Mouse (Mus musculus) heart, adult 11 months (tissue): Measurements from ENCODE around the gene Rcan1.

Source experiments
- DNase-seq: peaks from one replicate; pipeline ENCODE4 v3.0.0; 2022

Gene Rcan1

DNA sequence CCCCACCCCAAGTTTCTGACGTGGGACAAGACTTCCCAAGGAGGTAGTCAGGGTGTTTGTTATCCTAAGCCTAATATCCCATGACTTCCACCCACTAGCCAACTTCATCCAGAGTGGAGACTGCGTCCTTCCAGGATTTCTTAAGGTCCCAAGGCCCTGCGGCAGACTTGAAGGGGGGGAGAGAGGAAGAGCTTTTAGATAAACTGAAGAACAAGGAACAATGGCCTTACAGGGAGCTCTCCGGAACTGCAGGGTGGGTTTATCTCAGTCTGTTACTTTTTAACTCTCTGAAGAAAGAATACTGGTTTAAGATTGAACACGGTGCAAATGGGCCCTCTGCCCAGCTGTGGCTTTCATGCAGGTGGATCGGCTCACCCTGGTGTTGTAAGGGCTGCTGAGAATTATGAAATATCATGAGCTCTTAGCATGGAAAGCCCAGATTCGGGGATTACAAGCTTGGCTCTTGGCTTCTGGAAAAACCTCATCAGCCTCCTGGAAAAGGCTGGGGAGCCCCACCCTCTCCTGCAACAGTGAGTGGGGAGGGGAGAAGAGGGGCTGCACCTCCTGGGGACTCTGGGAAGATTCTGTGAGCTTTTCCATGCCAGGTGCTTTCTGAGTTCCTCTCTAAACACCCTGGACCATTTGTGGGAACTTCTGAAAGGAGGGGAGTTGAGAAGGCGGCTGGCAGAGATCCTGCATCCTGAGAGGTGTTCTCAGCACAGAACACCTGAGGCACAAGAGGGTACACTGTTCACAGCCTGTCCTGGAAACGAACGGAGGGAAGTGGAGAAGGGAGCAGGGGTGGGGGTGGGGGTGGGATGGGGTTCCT is 72.7 kb downstream of the Rcan1 start:
- DNase-seq, result peak; percentile 92

GRCm38 (mm10) chr16:92393732-92394131 is 76.9 kb downstream of the Rcan1 start:
- no peak for DNase-seq

DNA sequence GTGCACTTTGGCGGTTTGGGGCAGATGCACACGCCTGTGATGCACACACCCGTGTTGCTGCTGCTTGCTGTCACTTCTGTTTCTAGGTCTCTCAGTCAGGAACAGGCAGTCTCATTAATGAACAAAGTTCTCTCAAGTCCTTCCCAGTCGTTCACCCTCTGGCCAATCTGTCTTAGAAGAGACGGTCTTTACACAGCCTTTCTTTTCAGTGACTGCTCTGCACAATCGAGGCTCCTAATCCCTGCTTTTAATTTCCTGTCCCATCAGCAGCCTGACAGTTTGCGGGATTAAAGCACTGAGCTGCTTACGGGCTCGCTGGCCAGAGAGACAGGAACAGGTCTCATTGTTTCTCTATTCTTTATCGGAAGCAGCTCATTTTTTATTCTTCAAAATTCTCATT is 83.0 kb downstream of the Rcan1 start:
- DNase-seq, result no peak

- DNase-seq, result no peak
Measured at GRCm38 (mm10) chr16:92385062-92385461, 85.6 kb downstream of the Rcan1 start.

DNA sequence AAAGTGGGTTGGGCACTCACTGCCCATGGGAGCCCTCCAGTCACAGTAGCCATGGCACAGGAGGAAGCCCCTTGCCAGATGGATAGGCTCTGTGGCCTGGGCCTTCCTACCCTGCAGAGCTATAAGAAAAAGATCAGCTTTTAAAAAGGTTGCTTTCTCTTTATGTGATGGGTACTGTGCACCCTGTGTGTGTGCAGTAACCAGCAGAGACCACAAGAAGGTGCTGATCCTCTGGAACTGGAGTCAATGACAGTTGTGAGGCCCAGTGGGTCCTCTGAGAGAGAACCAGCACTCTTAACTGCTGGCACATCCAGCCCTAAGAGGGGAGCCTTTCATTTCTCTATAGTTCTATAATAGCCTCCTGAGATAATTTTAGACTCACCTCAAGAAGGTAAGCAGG is 87.3 kb downstream of the Rcan1 start:
- DNase-seq, result no peak

- peak; percentile 84 for DNase-seq
Measured at GRCm38 (mm10) chr16:92382508-92382907, 88.2 kb downstream of the Rcan1 start.

DNA sequence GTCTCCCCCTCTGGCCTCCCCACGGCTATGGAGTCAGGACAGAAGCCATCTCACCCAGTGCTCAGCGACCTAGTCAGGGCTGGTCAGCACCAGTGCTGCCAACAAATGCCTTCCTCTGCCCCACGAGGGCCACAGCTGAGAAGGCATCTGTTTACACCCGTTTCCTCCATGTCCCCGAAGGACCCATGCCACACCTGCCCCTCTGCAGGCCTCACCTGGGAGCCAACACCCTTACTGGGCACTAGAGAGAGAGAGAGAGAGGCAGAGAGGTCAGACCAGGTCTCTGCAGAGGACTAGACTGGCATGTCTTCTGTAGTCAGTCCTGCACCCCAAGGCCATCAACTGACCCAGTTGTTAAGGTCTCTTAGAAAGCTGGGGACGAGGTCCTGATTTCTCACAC is 89.6 kb downstream of the Rcan1 start:
- DNase-seq, result peak; percentile 82

- DNase-seq, result peak; percentile 96
Measured at GRCm38 (mm10) chr16:92376976-92377375, 93.7 kb downstream of the Rcan1 start.

GRCm38 (mm10) chr16:92371623-92372022 is 99.0 kb downstream of the Rcan1 start:
- DNase-seq, result peak; percentile 74

- no peak for DNase-seq
Measured at GRCm38 (mm10) chr16:92369260-92369659, 101.4 kb downstream of the Rcan1 start.

- DNase-seq, result no peak
Measured at GRCm38 (mm10) chr16:92365477-92365876, 105.2 kb downstream of the Rcan1 start.

DNA sequence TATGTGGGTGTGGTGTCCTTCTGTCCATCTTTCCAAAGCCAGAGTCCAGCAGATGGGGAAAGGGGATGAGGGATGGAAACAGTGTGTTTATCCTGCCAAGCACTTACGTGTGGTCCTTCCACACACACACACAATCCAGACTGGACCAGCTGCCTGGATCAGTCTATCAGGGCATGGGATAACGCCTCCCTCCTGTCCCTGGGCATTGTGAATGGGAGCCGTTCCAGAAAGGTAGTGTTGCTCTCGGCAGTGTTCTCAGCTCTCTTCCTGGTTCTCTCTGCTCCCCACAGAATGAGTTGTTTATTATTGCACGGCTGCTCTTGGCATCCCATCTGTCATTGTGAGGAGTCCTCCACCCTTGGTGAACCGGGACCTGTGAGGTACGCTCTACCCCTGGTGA is 110.0 kb downstream of the Rcan1 start:
- no peak for DNase-seq

DNA sequence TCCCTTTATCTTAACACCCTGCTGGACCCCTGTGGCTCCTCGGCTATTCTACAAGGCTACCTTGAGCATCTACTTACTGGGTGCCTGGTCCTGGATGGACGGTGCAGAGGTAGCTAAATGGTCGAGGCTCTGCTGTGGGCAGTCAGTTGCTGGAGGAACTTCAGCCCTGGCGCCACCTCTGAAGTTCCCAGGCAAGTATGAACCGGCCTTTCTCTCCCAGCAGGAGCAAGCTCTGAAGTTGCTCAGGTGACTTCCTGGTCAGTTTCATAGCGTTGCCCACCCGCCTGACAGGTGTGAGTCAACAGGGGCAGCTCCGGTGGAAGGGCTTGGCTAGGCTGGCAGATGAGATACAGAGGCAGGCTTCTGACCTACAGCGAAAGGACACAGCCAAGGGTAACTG is 111.4 kb downstream of the Rcan1 start, which contains the start of gene Kcne1:
Gene Kcne1 (minus strand): TSS at position 240 of the 400 bp plus-strand sequence.
- no peak for DNase-seq

DNA sequence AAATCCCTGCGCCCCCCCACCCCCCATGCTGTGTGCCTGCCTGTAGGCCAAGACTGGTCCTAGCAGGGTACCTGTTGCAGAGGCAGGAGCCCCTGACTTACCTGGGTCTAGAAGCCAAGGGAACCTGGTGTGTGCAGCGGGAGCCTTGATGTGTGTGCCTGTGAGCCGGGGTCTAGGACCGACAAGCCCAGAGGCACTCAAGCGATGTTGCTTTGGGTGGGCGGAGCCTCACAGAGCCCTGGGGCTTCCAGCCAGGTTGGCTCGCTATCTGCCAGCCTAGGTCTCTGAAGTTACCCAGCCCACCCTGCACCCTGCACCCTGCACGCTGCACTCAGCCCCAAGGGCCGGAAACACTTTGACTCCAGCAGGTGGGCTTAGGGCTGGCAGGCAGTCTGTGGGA is 111.9 kb downstream of the Rcan1 start:
- no peak for DNase-seq

DNA sequence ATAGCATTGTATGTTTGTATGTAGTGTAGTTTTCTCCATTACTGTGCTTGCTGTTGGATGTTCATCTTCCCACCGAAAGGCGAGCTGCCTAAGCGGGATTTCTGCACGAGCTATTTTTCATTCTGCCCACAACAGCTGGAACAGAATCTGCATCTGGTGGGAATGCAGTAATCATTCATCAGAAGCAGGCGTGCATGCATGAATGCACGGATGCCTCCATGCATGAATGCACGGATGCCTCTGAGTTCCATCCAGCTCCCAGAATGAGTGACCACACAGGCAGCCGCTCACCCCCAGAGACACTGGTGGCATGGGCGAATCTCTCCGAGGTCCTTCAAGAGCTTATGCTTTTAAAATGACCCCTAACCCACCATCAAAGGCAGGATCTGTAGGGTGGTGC is 113.1 kb downstream of the Rcan1 start:
- DNase-seq, result no peak

GRCm38 (mm10) chr16:92357023-92357422 is 113.6 kb downstream of the Rcan1 start:
- no peak for DNase-seq

DNA sequence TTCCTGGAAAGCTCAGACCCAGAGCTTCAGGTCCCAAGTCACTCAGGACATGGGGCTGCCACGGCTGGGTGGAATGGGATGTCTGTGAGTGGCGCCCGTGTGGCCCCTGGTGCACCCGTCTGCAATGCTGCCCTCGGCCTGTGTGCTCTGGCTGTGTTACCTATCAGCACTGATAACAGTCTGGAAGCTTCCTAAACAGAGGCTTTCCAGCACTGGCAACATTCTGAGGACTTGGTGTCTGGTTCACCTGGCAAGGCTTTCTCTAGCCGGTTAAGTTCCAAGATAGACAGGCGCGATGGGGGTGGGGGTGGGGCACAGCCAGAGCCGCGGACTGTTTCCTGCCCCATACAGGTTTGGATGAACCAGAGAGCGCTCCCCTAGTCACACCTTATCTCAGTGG is 114.7 kb downstream of the Rcan1 start:
- DNase-seq, result no peak

GRCm38 (mm10) chr16:92355366-92355765 is 115.3 kb downstream of the Rcan1 start:
- no peak for DNase-seq

DNA sequence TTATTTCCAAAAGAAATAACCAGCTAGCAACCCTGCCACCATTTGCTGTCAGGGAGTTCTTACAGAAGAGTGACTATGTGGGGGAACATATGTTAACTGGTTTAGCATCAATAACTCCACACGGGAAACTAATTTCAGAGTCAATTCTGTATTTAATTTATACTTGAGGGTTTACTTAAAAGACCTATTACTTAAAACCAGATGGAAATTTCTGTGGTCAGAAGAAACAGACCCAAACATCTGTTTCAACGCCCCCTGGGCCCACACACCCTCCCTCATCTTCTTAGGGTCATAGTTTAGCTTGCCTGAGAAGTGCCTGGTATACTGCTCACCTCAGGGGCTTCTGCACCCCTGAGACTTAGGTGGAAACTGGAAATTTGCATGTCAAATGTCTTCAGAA is 116.8 kb downstream of the Rcan1 start:
- DNase-seq, result no peak

DNA sequence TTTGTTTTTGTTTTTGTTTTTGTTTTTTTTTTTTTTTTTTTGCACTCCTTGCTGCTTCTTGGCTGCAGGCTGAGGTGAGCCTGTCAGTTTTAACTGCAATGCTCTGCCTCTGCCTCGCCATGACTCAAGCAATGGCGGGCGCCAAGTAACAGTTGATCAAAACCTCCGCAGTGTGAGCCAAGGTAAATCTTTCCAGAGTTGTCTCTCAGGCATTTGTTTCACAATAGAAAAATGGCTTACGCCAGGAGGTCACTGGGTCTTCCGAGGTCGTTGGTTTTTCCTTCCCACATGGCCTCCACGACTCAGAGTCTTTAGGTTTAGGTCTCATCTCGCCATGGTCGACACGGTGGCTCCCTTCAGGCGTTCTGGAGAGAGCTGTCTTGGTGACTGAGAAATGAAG is 117.4 kb downstream of the Rcan1 start:
- peak; percentile 82 for DNase-seq

- peak; percentile 86 for DNase-seq
Measured at GRCm38 (mm10) chr16:92348941-92349340, 121.7 kb downstream of the Rcan1 start.

DNA sequence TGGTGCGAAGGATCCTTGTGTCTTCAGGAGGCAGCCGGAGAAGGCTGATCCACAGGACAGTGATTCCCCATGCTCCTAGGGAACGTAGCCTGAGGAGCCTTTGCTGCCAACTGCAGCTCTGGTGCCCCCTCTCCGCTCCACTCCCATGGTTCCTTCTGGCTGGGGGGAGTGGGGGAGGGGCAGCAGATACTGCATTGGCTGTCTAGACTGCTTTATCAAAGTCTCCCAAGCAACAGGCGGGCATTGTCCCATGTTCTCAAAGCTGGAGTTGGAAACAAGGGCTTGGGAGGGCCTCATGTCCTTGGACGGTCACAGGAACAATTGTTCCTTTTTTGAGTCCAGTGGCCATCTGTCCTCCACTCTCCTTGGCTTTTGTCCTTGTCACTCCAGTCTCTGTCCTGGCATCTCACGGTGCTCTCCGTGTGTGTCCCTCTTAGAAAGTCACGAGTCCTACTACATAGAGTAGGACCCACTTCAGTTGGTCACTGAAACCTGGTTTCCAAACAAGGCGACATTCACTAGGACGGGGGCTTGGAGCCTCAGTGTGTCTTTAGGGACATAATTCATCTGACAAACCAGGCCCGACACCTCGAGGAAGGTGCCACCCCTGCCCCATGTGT is 124.3 kb downstream of the Rcan1 start:
- DNase-seq, result peak; percentile 97

DNA sequence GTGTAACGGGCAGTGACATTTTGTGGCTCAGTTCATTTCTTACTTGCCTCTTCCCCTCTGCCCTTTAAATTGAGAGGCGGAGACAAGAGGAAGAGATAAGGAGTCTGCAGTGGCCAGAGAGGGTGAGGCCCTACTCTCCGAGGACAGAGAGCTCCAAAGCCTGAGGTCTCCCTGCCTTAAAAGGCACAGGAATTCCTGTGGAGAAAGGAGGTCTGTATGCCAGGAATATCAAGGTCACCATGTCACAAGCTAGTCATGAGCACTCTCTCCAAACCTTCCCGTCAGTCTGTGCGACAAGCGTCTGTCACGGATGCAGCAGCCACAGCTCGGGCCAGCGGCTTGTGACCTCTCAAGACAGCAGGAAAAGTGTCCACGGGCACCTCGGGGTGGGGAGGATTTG is 125.5 kb downstream of the Rcan1 start:
- DNase-seq, result peak; percentile 96
